Mouse (Mus musculus) testis, adult 10 weeks (tissue): ENCODE results near the gene Scube1. TPM values are rescaled to one million over a fixed set of nuclear protein-coding genes. Genes with fewer than 3 reads are reported as not detected.

Experiments
- polyA plus RNA-seq: library from polyadenylated mRNA; stranded (reverse); fragments of 350-450 nt; fragmentation: Illumina TruSeq; extraction: RNeasy Lipid Tissue Mini Kit (QIAGEN cat#74804); gene quantifications from one replicate; pipeline ENCODE4 v1.2.3, GENCODE M21; 2014; ENCODE audit warnings: low read depth, low replicate concordance

The Scube1 gene
- polyA plus RNA-seq: 0.15 TPM

DNA sequence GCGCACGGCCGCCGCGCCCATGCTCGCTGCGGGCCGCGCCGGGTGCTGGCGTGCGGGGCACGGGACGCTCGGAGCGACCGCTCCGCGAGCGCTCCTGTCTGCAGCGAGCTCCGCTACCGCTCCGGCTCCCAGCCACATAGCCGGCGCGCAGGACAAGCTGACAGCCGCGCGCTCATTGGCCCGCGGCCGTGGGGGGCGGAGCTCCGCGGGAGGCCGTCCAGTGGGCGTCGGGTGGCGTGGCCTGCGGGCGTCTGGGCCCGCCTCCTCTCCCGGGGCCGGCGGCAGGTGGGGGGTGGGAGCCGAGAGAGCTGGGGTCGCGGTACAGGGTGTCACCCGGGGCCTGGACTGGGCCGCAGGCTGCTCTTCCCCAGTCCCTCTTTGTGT is at the start of gene Scube1:
TSS of gene Scube1 (minus strand) at position 136 of the 384 bp plus-strand sequence.

DNA sequence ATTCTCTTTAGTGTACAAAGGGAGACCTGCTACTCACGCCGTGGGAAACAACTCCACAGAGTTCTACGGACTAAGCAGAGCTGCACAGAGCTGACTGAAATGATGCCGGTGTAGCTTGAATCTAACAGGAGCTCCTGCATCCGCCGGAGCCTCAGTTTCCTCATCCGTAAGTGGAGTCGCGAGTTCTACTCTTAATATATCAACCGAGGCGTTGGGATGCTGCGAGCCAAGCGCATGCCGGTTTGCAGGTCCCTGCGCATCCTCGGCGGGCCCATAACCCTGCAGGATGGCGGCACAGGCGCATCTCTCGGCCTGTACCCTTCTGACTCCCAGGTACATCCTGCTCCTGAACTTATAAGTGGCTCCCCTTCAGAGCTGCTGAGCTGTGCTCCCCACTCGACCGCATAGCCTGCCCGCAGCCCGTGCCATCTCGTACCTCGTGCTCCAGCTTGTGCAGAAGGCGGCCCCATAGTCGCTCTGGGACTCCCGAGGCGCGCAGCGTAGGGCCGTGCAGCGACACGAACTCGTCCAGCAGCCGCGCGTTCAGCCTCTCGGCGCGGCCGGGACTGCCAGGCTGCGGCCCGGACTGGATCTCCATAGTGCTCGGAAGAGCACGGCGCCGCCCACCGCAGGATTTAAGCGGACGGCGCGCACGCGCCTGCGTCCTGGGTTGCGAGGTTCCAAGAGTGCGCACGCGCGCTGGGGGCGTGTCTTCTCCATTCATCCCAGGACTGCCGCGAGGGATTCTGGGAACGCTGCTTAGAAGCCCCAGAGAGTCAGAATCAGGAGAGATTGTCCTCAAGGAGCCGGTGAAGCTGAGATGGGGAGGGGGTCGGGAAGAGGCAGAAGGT is 130.1 kb downstream of the Scube1 start, which contains the start of gene Ttll12:
TSS of gene Ttll12 (minus strand) at position 645 of the 851 bp plus-strand sequence.

DNA sequence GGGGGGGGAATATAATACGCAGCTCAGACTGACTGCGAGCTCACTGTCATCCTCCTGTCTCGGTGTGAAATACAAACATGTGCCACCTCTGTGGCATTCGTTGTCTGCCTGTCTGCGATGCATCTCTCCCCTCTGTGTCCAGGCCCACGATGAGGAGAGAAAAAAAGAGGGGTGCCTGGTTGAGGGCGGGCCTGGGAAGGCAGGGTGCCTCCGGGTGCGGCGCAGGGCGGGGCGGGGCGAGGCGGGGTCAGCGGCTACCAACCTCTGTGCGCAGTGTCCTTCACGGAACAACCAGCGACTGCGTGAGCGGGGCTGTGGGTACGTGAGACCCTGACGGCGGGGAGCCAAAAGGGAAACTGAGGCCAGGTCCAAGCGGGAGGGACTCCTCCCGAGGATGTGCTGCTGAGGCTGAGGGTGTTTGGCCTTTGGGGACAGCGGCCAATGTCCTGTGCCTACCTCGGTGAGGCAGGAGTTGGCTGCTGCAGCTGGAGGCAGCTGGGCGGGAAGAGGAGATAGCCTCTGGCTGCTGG is 161.4 kb downstream of the Scube1 start, which contains the start of the genes Tspo and Mcat:
TSS of gene Tspo (plus strand) at position 266 of the 530 bp plus-strand sequence.
TSS of gene Mcat (minus strand) at position 461 of the 530 bp plus-strand sequence.

Other genes with a start within 250 kb of the Scube1 start
- 11.8 TPM for gene Ttll1, start 214.1 kb downstream of the Scube1 start, polyA plus RNA-seq
- gene Bik, start 198.2 kb downstream of the Scube1 start, polyA plus RNA-seq: 0.78 TPM
- gene Tspo, start 161.4 kb downstream of the Scube1 start, polyA plus RNA-seq: 0.28 TPM
- 5.5 TPM for gene Mcat, start 161.2 kb downstream of the Scube1 start, polyA plus RNA-seq
- 0.62 TPM for gene Ttll12, start 129.9 kb downstream of the Scube1 start, polyA plus RNA-seq
- 0.69 TPM for gene Mpped1, start 54.4 kb upstream of the Scube1 start, polyA plus RNA-seq